Mouse (Mus musculus) embryonic fibroblast, embryonic 13.5 days (primary cell): ENCODE measurements around the gene Wfdc9.

Source experiments
- CTCF ChIP-seq: IDR thresholded peaks from 2 replicates; pipeline ENCODE4 v1.5.1; 2011; ENCODE audit warnings: mild to moderate bottlenecking, control low read depth, low read length, moderate library complexity, borderline replicate concordance; ENCODE audit not compliant: insufficient read depth
- POLR2A ChIP-seq: IDR thresholded peaks from 2 replicates; pipeline ENCODE4 v1.6.1; 2011; ENCODE audit warnings: low read depth, mild to moderate bottlenecking, control low read depth, low read length, moderate library complexity

DNA sequence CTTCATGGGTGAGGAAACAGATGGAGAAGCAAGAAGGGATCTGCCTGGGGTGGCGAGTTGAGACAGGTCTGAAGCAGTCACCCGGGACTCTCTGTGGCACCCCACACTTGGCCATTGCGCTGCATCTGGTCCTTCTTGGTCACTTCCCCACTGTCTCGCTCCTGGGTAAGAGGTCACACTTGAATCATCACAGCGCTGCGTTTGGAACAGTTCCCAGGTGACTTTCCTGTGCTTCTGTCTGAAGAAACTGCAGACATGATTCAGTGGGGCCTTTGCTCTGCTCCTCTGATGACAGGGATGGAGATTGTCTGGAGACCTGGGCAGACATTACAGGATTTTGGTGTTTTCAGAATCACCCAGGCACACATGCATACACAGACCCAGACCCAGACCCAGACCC is 47.6 kb downstream of the Wfdc9 start:
- TF ChIP-seq CTCF (no peak), POLR2A (no peak)
